Mouse (Mus musculus) E14TG2a.4 (cell line): ENCODE measurements around the gene Slc9a5.

Experiments
- H3K27me3 ChIP-seq: 2 replicates; pipeline ENCODE4 v1.6.1; 2014; ENCODE audit warnings: low read length, control low read depth; ENCODE audit not compliant: insufficient read depth
- H3K36me3 ChIP-seq: 2 replicates; pipeline ENCODE4 v1.6.1; 2014; ENCODE audit warnings: low read length, control low read depth; ENCODE audit not compliant: insufficient read depth
- H3K4me1 ChIP-seq: replicated peaks from 2 replicates; pipeline ENCODE4 v1.6.1; 2014; ENCODE audit warnings: low read depth, low read length, control low read depth
- H3K4me3 ChIP-seq: replicated peaks from 2 replicates; pipeline ENCODE4 v1.5.1; 2014; ENCODE audit warnings: mild to moderate bottlenecking, low read length
- H3K9me3 ChIP-seq: 2 replicates; pipeline ENCODE4 v1.6.1; 2014; ENCODE audit warnings: low read length, control low read depth
- CTCF ChIP-seq: conservative IDR thresholded peaks from 2 replicates; pipeline ENCODE4 v1.5.1; 2014; ENCODE audit warnings: low read length
- NANOG ChIP-seq: IDR thresholded peaks from 2 replicates; pipeline ENCODE4 v1.6.1; 2014; ENCODE audit warnings: borderline replicate concordance, low read length, mixed read lengths
- POU5F1 ChIP-seq: IDR thresholded peaks from 2 replicates; pipeline ENCODE4 v1.6.1; 2014; ENCODE audit warnings: low read length, borderline replicate concordance

Gene Slc9a5

GRCm38 (mm10) chr8:105332523-105332922 lies 16.1 kb upstream of the Slc9a5 start:
- H3K4me1 ChIP-seq: peaks cover 80% of the 10 kb centered on the region
- H3K36me3 ChIP-seq: peaks cover 79% of the 10 kb centered on the region
- no peak for TF ChIP-seq POU5F1
- TF ChIP-seq CTCF: no peak
- no peak for TF ChIP-seq NANOG

GRCm38 (mm10) chr8:105336373-105337130 lies 12.1 kb upstream of the Slc9a5 start:
- Histone ChIP-seq H3K4me1 (peaks cover 71% of the 10 kb centered on the region), H3K27me3 (peaks cover 4% of the 10 kb centered on the region; the same call in 1 of the 2 replicates), H3K9me3 (no peaks in the 10 kb centered on the region), H3K4me3 (peak overlapping the region; percentile 81), H3K36me3 (peaks cover 43% of the 10 kb centered on the region)
- no peak for TF ChIP-seq POU5F1
- no peak for TF ChIP-seq CTCF
- no peak for TF ChIP-seq NANOG

More at GRCm38 (mm10) chr8:105332523-105332922, 16.1 kb upstream of the Slc9a5 start:
- Histone ChIP-seq H3K4me3 (0 out of 2 replicates have a peak overlapping the region, but pooled peaks have one; percentile 13), H3K9me3 (no peaks in the 10 kb centered on the region), H3K27me3 (no peaks in the 10 kb centered on the region)

GRCm38 (mm10) chr8:105338992-105339391 lies 9.7 kb upstream of the Slc9a5 start:
- Histone ChIP-seq H3K9me3 (no peaks in the 10 kb centered on the region), H3K27me3 (peaks cover 4% of the 10 kb centered on the region; the same call in 1 of the 2 replicates), H3K36me3 (peaks cover 27% of the 10 kb centered on the region), H3K4me3 (no peak overlapping the region), H3K4me1 (peaks cover 76% of the 10 kb centered on the region)
- TF ChIP-seq POU5F1: no peak
- TF ChIP-seq CTCF: no peak
- no peak for TF ChIP-seq NANOG

GRCm38 (mm10) chr8:105339886-105340635 lies 8.6 kb upstream of the Slc9a5 start:
- H3K9me3 ChIP-seq: no peaks in the 10 kb centered on the region
- no peak overlapping the region for H3K4me3 ChIP-seq
- peaks cover 82% of the 10 kb centered on the region for H3K4me1 ChIP-seq
- H3K27me3 ChIP-seq: peaks cover 6% of the 10 kb centered on the region; the same call in 1 of the 2 replicates
- TF ChIP-seq CTCF (no peak), POU5F1 (no peak), NANOG (no peak)
- peaks cover 19% of the 10 kb centered on the region for H3K36me3 ChIP-seq

- Histone ChIP-seq H3K4me1 (peaks cover 85% of the 10 kb centered on the region), H3K4me3 (no peak overlapping the region), H3K36me3 (peaks cover 9% of the 10 kb centered on the region; the same call in 1 of the 2 replicates), H3K27me3 (peaks cover 13% of the 10 kb centered on the region), H3K9me3 (no peaks in the 10 kb centered on the region)
- TF ChIP-seq CTCF: no peak
- no peak for TF ChIP-seq POU5F1
- TF ChIP-seq NANOG: no peak
Observed at GRCm38 (mm10) chr8:105341399-105341798, 7.2 kb upstream of the Slc9a5 start.

- Histone ChIP-seq H3K9me3 (no peaks in the 10 kb centered on the region), H3K36me3 (peaks cover 9% of the 10 kb centered on the region; the same call in 1 of the 2 replicates), H3K27me3 (peaks cover 17% of the 10 kb centered on the region), H3K4me3 (no peak overlapping the region), H3K4me1 (peaks cover 80% of the 10 kb centered on the region)
- no peak for TF ChIP-seq POU5F1
- 0 out of 2 replicates have a peak, but pooled peaks have one; percentile 23 for TF ChIP-seq NANOG
Observed at GRCm38 (mm10) chr8:105342768-105343167, 5.9 kb upstream of the Slc9a5 start.

- H3K9me3 ChIP-seq: no peaks in the 10 kb centered on the region
- no peak overlapping the region for H3K4me3 ChIP-seq
- H3K36me3 ChIP-seq: 0 out of 2 replicates have a peak, but pooled peaks cover 4% of the 10 kb centered on the region
- TF ChIP-seq CTCF: no peak
- TF ChIP-seq NANOG: no peak
- TF ChIP-seq POU5F1: no peak
- H3K27me3 ChIP-seq: peaks cover 20% of the 10 kb centered on the region
- H3K4me1 ChIP-seq: peaks cover 78% of the 10 kb centered on the region
Observed at GRCm38 (mm10) chr8:105343791-105344574, 4.7 kb upstream of the Slc9a5 start.
